Mouse (Mus musculus): ENCODE measurements around the gene Rasl2-9.

- TF ChIP-seq POLR2A (IDR thresholded peaks at IDR 0.05; ENCODE audit: extremely low read depth, insufficient read depth, low read length): no peak
- no peak for TF ChIP-seq CTCF (IDR thresholded peaks at IDR 0.05; ENCODE audit: low read depth, low read length)
Measured at GRCm38 (mm10) chr7:5108272-5108671, 17.5 kb downstream of the Rasl2-9 start.

Measured in liver, adult 2 months (tissue).